Mouse (Mus musculus) frontal cortex, adult (tissue): ENCODE measurements around the gene Atp2a2.
"Not testable (repeated sequence)": the region's sequence is repeated elsewhere in the genome, so short reads cannot be mapped to it uniquely, and the experiment has no call there.

ENCODE experiments used
- ATAC-seq: cut with Nextera tagmentation; 2 replicates; pipeline ENCODE4 v1.9.2; 2017; ENCODE audit warnings: mild to moderate bottlenecking, moderate library complexity, mixed read lengths; ENCODE audit not compliant: low TSS enrichment

Atp2a2 gene

GRCm38 (mm10) chr5:122498046-122498445 lies 4.0 kb downstream of the Atp2a2 start:
- no peak for ATAC-seq

- no peak for ATAC-seq
These were observed 5.0 kb downstream of the Atp2a2 start for GRCm38 (mm10) chr5:122496990-122497389.

GRCm38 (mm10) chr5:122494449-122494848 lies 7.6 kb downstream of the Atp2a2 start:
- ATAC-seq, result no peak

GRCm38 (mm10) chr5:122493035-122493434 lies 9.0 kb downstream of the Atp2a2 start:
- no peak for ATAC-seq

GRCm38 (mm10) chr5:122491385-122491784 lies 10.6 kb downstream of the Atp2a2 start:
- ATAC-seq, result no peak

GRCm38 (mm10) chr5:122490148-122490547 lies 11.9 kb downstream of the Atp2a2 start:
- no peak for ATAC-seq

- no peak for ATAC-seq
These were observed 14.2 kb downstream of the Atp2a2 start for GRCm38 (mm10) chr5:122487825-122488224.

GRCm38 (mm10) chr5:122486243-122486642 lies 15.8 kb downstream of the Atp2a2 start:
- not testable (repeated sequence) for ATAC-seq

- no peak for ATAC-seq
These were observed 19.2 kb downstream of the Atp2a2 start for GRCm38 (mm10) chr5:122482733-122483391.

- no peak for ATAC-seq
These were observed 20.2 kb downstream of the Atp2a2 start for GRCm38 (mm10) chr5:122481844-122482243.

- no peak for ATAC-seq
These were observed 22.9 kb downstream of the Atp2a2 start for GRCm38 (mm10) chr5:122479131-122479530.

- ATAC-seq, result no peak
These were observed 24.5 kb downstream of the Atp2a2 start for GRCm38 (mm10) chr5:122477492-122477891.

GRCm38 (mm10) chr5:122476078-122476477 lies 25.9 kb downstream of the Atp2a2 start:
- no peak for ATAC-seq

GRCm38 (mm10) chr5:122474643-122475363 lies 27.2 kb downstream of the Atp2a2 start:
- ATAC-seq, result no peak

- ATAC-seq, result no peak
These were observed 30.4 kb downstream of the Atp2a2 start for GRCm38 (mm10) chr5:122471658-122472057.

- ATAC-seq, result no peak
These were observed 40.6 kb downstream of the Atp2a2 start for GRCm38 (mm10) chr5:122461431-122461830.

- ATAC-seq, result no peak
These were observed 41.4 kb downstream of the Atp2a2 start for GRCm38 (mm10) chr5:122460656-122461055.

GRCm38 (mm10) chr5:122459335-122459734 lies 42.7 kb downstream of the Atp2a2 start:
- no peak for ATAC-seq

GRCm38 (mm10) chr5:122458066-122458465 lies 44.0 kb downstream of the Atp2a2 start:
- ATAC-seq, result no peak

- not testable (repeated sequence) for ATAC-seq
These were observed 45.0 kb downstream of the Atp2a2 start for GRCm38 (mm10) chr5:122457054-122457453.

- no peak for ATAC-seq
These were observed 46.4 kb downstream of the Atp2a2 start for GRCm38 (mm10) chr5:122455584-122455983.

- no peak for ATAC-seq
These were observed 47.1 kb downstream of the Atp2a2 start for GRCm38 (mm10) chr5:122454883-122455282.

- ATAC-seq, result no peak
These were observed 47.6 kb downstream of the Atp2a2 start for GRCm38 (mm10) chr5:122454442-122454841.
